Mouse (Mus musculus) midbrain, embryonic 16.5 days (tissue): ENCODE results near the gene Theg. TPM values are rescaled to one million over a fixed set of nuclear protein-coding genes. Genes with fewer than 3 reads are reported as not detected.

ENCODE experiments used
- ATAC-seq: fragments of 200-750 bp; cut with Nextera tagmentation; 2 replicates; pipeline ENCODE4 v1.8.0; 2017; ENCODE audit warnings: moderate TSS enrichment
- H3K27ac ChIP-seq: fragments of 300-500 bp; sonication (generic); 2 replicates; pipeline ENCODE4 v1.5.1; 2014; ENCODE audit warnings: mild to moderate bottlenecking, low read length, mixed read lengths
- H3K27me3 ChIP-seq: fragments of 300-500 bp; sonication (generic); 2 replicates; pipeline ENCODE4 v1.6.1; 2014; ENCODE audit warnings: low read depth, low read length, mixed read lengths; ENCODE audit not compliant: control insufficient read depth, insufficient read depth
- H3K36me3 ChIP-seq: fragments of 300-500 bp; sonication (generic); 2 replicates; pipeline ENCODE4 v1.6.1; 2014; ENCODE audit warnings: mild to moderate bottlenecking, low read length, moderate library complexity, mixed read lengths; ENCODE audit not compliant: control insufficient read depth, insufficient read depth
- H3K4me1 ChIP-seq: fragments of 300-500 bp; sonication (generic); 2 replicates; pipeline ENCODE4 v1.6.1; 2014; ENCODE audit warnings: mild to moderate bottlenecking, low read length, mixed read lengths; ENCODE audit not compliant: control insufficient read depth, insufficient read depth
- H3K4me2 ChIP-seq: fragments of 300-500 bp; sonication (generic); 2 replicates; pipeline ENCODE4 v1.6.1; 2014; ENCODE audit warnings: mild to moderate bottlenecking, low read length, mixed read lengths
- H3K4me3 ChIP-seq: fragments of 300-500 bp; sonication (generic); 2 replicates; pipeline ENCODE4 v1.5.1; 2014; ENCODE audit warnings: low read depth, mild to moderate bottlenecking, low read length, moderate library complexity, mixed read lengths
- H3K9ac ChIP-seq: fragments of 300-500 bp; sonication (generic); 2 replicates; pipeline ENCODE4 v1.6.1; 2014; ENCODE audit warnings: low read depth, low read length, mixed read lengths
- H3K9me3 ChIP-seq: fragments of 300-500 bp; sonication (generic); replicated peaks from 2 replicates; pipeline ENCODE4 v1.6.1; 2014; ENCODE audit warnings: mild to moderate bottlenecking, low read length, mixed read lengths; ENCODE audit not compliant: control insufficient read depth, poor library complexity, severe bottlenecking
- WGBS: fragments of 180-500 bp; shearing (Covaris S2); extraction: QIAGEN DNeasy Blood & Tissue Kit; methylation state at CpG from one replicate; pipeline ENCODE4 v1.1.7; 2014; 5-methylcytosine and 5-hydroxymethylcytosine counted together
- polyA plus RNA-seq: library from polyadenylated mRNA; unstranded; fragments of >200 nt; fragmentation: Nextera tagmentation; extraction: Ambion mirVana; gene quantifications from 2 replicates; pipeline ENCODE4 v1.2.1, GENCODE M21; 2015

Gene Theg
- polyA plus RNA-seq, 1 experiment from 2014 or later: not detected

GRCm38 (mm10) chr10:79538323-79538722 is 48.8 kb downstream of the Theg start:
- no peaks in the 10 kb centered on the region; the same call in 1 of the 2 replicates for H3K4me1 ChIP-seq
- no peak overlapping the region for H3K9ac ChIP-seq
- H3K4me3 ChIP-seq: no peak overlapping the region
- WGBS: 92% methylated on average over 3 of the region's 3 CpGs
- H3K36me3 ChIP-seq: peaks cover 41% of the 10 kb centered on the region
- no peaks in the 10 kb centered on the region for H3K27me3 ChIP-seq
- H3K27ac ChIP-seq: no peak overlapping the region
- ATAC-seq: no peak
- H3K9me3 ChIP-seq: no peaks in the 10 kb centered on the region
- no peak overlapping the region for H3K4me2 ChIP-seq

DNA sequence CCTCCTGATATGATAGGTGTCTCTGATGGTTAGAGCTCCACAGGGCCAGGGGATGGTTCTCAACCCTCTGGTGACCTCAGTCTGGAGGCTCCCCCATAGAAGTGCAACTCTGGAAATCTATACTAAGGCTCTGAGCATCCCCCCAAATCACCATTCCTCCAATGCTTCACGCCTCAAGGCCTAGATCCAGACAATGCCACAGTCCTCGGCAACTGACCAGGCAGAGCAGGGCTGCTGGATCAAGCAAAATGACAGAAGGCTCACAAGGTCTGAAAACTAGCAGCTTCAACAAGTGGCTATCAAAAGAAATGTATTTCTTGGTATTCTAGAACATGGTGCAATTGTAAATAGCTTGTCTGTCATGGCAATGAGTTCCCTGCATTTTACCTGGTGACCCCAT is 49.4 kb downstream of the Theg start:
- H3K9me3 ChIP-seq: no peaks in the 10 kb centered on the region
- H3K27ac ChIP-seq: no peak overlapping the region
- H3K9ac ChIP-seq: no peak overlapping the region
- H3K4me1 ChIP-seq: peaks cover 2% of the 10 kb centered on the region; the same call in 1 of the 2 replicates
- 78% methylated on average over 2 of the region's 2 CpGs for WGBS
- ATAC-seq: no peak
- no peak overlapping the region for H3K4me3 ChIP-seq
- peaks cover 41% of the 10 kb centered on the region for H3K36me3 ChIP-seq
- H3K4me2 ChIP-seq: no peak overlapping the region
- no peaks in the 10 kb centered on the region for H3K27me3 ChIP-seq

- Histone ChIP-seq H3K36me3 (peaks cover 37% of the 10 kb centered on the region), H3K9ac (no peak overlapping the region), H3K4me3 (no peak overlapping the region), H3K27me3 (no peaks in the 10 kb centered on the region), H3K27ac (no peak overlapping the region), H3K4me2 (no peak overlapping the region), H3K9me3 (no peaks in the 10 kb centered on the region), H3K4me1 (peaks cover 3% of the 10 kb centered on the region; the same call in 1 of the 2 replicates)
- no peak for ATAC-seq
- 88% methylated on average over 7 of the region's 7 CpGs for WGBS
Observed at GRCm38 (mm10) chr10:79537271-79537670, 49.9 kb downstream of the Theg start.

DNA sequence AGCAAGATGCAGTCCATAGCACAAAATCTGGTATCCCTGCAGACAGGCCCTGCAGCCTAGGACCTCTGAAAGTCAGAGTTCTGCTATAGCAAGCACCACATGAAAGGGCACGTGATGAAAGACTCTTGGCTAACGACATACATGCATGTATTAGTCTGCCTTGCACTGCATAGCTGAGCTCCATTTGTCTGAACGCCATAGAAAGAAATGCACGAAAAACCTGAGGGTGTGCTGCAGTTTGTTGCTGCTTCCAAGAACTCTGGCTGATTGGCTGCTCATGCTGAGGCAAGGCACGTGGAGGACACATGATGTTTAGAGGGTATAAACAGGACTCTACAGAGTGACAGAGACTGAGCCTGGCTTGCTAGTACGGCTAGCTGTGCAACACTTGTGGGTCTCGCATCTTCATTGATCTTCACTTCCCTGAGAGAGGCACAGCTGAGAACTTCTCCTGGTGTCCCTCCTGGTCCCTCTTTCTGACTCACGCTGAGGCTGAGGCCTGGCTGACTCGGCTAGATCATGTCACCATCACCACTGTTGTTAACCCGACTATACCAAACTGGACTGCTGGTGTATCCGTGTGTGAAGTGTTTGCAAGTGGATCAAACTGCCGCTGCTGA is 50.6 kb downstream of the Theg start:
- Histone ChIP-seq H3K27me3 (no peaks in the 10 kb centered on the region), H3K36me3 (peaks cover 33% of the 10 kb centered on the region), H3K9ac (no peak overlapping the region), H3K9me3 (no peaks in the 10 kb centered on the region), H3K4me2 (no peak overlapping the region), H3K4me3 (no peak overlapping the region), H3K4me1 (peaks cover 3% of the 10 kb centered on the region; the same call in 1 of the 2 replicates), H3K27ac (no peak overlapping the region)
- 79% methylated on average over 12 of the region's 12 CpGs for WGBS
- ATAC-seq: no peak

GRCm38 (mm10) chr10:79535431-79535830 is 51.7 kb downstream of the Theg start:
- H3K9me3 ChIP-seq: no peaks in the 10 kb centered on the region
- no peak overlapping the region for H3K4me3 ChIP-seq
- no peak overlapping the region for H3K27ac ChIP-seq
- ATAC-seq: no peak
- no peak overlapping the region for H3K4me2 ChIP-seq
- H3K4me1 ChIP-seq: peaks cover 3% of the 10 kb centered on the region; the same call in 1 of the 2 replicates
- 46% methylated on average over 1 of the region's 1 CpGs for WGBS
- no peak overlapping the region for H3K9ac ChIP-seq
- peaks cover 24% of the 10 kb centered on the region for H3K36me3 ChIP-seq
- H3K27me3 ChIP-seq: no peaks in the 10 kb centered on the region

DNA sequence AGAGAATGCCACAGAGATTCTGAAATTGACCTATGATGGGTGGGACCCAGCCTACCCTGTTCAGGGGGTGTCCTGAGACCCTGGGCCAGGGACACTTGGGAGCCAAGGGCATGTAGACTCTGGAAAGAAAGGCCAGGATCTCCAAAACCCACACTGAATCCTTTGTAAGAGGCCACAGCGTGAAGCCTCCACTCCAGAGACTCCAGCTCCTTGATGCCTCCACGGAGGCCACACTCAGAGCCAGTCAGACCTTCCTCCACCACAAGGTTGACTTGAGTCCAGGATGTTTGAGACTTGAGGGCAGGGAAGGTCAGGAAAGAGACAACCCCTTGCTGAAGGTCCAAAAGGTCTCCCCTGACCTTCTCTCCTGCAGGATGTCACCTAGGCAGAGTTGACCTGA is 52.7 kb downstream of the Theg start:
- H3K36me3 ChIP-seq: peaks cover 14% of the 10 kb centered on the region
- peaks cover 3% of the 10 kb centered on the region; the same call in 1 of the 2 replicates for H3K4me1 ChIP-seq
- no peaks in the 10 kb centered on the region for H3K9me3 ChIP-seq
- no peaks in the 10 kb centered on the region for H3K27me3 ChIP-seq
- ATAC-seq: 0 out of 2 replicates have a peak, but pooled peaks have one; percentile 26
- no peak overlapping the region for H3K27ac ChIP-seq
- 88% methylated on average over 2 of the region's 2 CpGs for WGBS
- H3K4me2 ChIP-seq: no peak overlapping the region; the same call in 1 of the 2 replicates
- no peak overlapping the region for H3K4me3 ChIP-seq
- no peak overlapping the region for H3K9ac ChIP-seq

GRCm38 (mm10) chr10:79533126-79533911 is 53.8 kb downstream of the Theg start, which contains the start of gene Plpp2:
Gene Plpp2, minus strand, starts transcription at chr10:79533796.
- H3K4me1 ChIP-seq: peaks cover 3% of the 10 kb centered on the region; the same call in 1 of the 2 replicates
- ATAC-seq: peak; percentile 46
- H3K4me3 ChIP-seq: peak within 1 kb of the TSS; percentile 64
- peak within 1 kb of the TSS; percentile 96 for H3K4me2 ChIP-seq
- H3K27ac ChIP-seq: no peak within 1 kb of the TSS
- H3K36me3 ChIP-seq: peaks cover 6% of the 10 kb centered on the region
- no peaks in the 10 kb centered on the region for H3K27me3 ChIP-seq
- H3K9me3 ChIP-seq: no peaks in the 10 kb centered on the region
- H3K9ac ChIP-seq: peak within 1 kb of the TSS; percentile 80
- under 1% methylated on average over 52 of the region's 52 CpGs for WGBS

DNA sequence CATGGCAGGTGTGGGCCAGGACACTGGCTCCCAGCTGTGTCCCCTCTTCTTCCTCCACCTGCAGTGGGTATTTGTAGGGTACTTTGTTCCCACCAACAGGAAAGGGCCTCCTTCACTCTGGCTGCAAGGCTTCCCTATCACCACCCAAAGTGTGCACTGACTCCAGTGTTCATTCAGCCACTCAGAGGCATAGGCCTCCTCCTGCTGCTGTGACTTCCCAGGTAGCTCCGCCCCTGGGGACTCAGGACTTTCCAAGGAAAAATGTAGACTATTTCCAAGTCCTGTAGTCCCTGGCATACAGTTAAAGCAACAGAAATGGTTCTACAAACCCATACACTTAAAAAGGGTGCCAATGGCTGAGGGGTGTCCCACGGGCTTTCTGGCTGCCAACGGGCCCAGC is 54.5 kb downstream of the Theg start:
- Histone ChIP-seq H3K9ac (peak overlapping the region; percentile 80; the same call in 1 of the 2 replicates), H3K4me2 (peak overlapping the region; percentile 96), H3K27ac (no peak overlapping the region), H3K4me3 (peak overlapping the region; percentile 64), H3K9me3 (no peaks in the 10 kb centered on the region), H3K36me3 (peaks cover 3% of the 10 kb centered on the region; the same call in 1 of the 2 replicates), H3K4me1 (peaks cover 3% of the 10 kb centered on the region; the same call in 1 of the 2 replicates), H3K27me3 (no peaks in the 10 kb centered on the region)
- ATAC-seq: peak; percentile 8; the same call in 1 of the 2 replicates
- WGBS: 28% methylated on average over 3 of the region's 3 CpGs

DNA sequence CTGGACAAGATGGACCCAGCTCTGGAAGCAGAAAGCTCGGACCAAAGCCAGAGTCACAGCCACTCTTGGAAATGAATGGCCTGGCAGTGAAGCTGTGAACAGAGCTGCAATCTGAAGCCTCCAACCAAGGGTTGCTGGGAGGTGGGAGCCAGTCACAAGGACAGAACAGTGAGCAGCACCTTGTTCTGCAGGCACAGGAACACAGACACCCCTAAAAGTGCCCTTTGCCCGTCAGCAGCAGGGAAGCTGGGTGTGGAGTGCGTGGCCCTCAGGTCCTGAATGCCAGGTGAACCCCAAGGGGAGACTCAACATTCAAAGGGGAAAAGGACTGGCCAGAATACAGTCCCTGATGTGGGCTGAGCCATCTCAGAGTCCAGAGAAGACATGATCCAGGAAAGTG is 55.5 kb downstream of the Theg start:
- no peak for ATAC-seq
- Histone ChIP-seq H3K27ac (no peak overlapping the region), H3K36me3 (no peaks in the 10 kb centered on the region; the same call in 1 of the 2 replicates), H3K27me3 (no peaks in the 10 kb centered on the region), H3K4me2 (no peak overlapping the region), H3K9me3 (no peaks in the 10 kb centered on the region), H3K9ac (no peak overlapping the region), H3K4me3 (no peak overlapping the region), H3K4me1 (peaks cover 3% of the 10 kb centered on the region; the same call in 1 of the 2 replicates)
- 90% methylated on average over 3 of the region's 3 CpGs for WGBS
